Mouse (Mus musculus): ENCODE data around the gene Prcc. TPM values are rescaled to one million over a fixed set of nuclear protein-coding genes. Genes with fewer than 3 reads are reported as not detected.

Gene Prcc
- polyA plus RNA-seq (2012; rRNA removed): 37.4 and 39.5 TPM in 2 replicates

GRCm38 (mm10) chr3:87885281-87886003 is at the start of gene Prcc:
Gene Prcc (minus strand): TSS chr3:87885608.

GRCm38 (mm10) chr3:87930078-87930795 is 44.8 kb upstream of the Prcc start, which contains the start of the genes Isg20l2 and Rrnad1:
Gene Isg20l2 (plus strand): TSS chr3:87930314.
Gene Rrnad1 (minus strand): TSS chr3:87930717.

GRCm38 (mm10) chr3:87919336-87920108 is 34.1 kb upstream of the Prcc start, which contains the start of gene Mrpl24:
Gene Mrpl24 (plus strand): TSS chr3:87919506.

GRCm38 (mm10) chr3:87905880-87906485 is 20.6 kb upstream of the Prcc start, which contains the start of gene Hdgf:
Gene Hdgf (plus strand): TSS chr3:87906321.

GRCm38 (mm10) chr3:87846650-87847110 is 38.7 kb downstream of the Prcc start, which contains the start of gene Sh2d2a:
Gene Sh2d2a (plus strand): TSS chr3:87846755.

GRCm38 (mm10) chr3:87824206-87824605 is 61.2 kb downstream of the Prcc start, which contains the start of gene Pear1:
Gene Pear1 (minus strand): TSS chr3:87824306.

Other genes with a start within 250 kb of the Prcc start
- 9.1 and 10.7 TPM in 2 replicates for gene Lrrc71, start 137.0 kb downstream of the Prcc start, polyA plus RNA-seq (2012; rRNA removed)
- 4.4 and 5.1 TPM in 2 replicates for gene Ntrk1, start 90.4 kb downstream of the Prcc start, polyA plus RNA-seq (2012; rRNA removed)
- gene Insrr, start 88.7 kb downstream of the Prcc start, polyA plus RNA-seq (2012; rRNA removed): 0.51 and 0.78 TPM in 2 replicates
- gene Pear1, start 61.3 kb downstream of the Prcc start, polyA plus RNA-seq (2012; rRNA removed): 123 and 134 TPM in 2 replicates
- 0.92 and 1.1 TPM in 2 replicates for gene Sh2d2a, start 38.9 kb downstream of the Prcc start, polyA plus RNA-seq (2012; rRNA removed)
- 75.4 and 79.0 TPM in 2 replicates for gene Hdgf, start 20.7 kb upstream of the Prcc start, polyA plus RNA-seq (2012; rRNA removed)
- 17.9 and 22.9 TPM in 2 replicates for gene Mrpl24, start 33.9 kb upstream of the Prcc start, polyA plus RNA-seq (2012; rRNA removed)
- 17.2 and 19.6 TPM in 2 replicates for gene Isg20l2, start 44.7 kb upstream of the Prcc start, polyA plus RNA-seq (2012; rRNA removed)
- gene Rrnad1, start 45.1 kb upstream of the Prcc start, polyA plus RNA-seq (2012; rRNA removed): 54.9 and 58.7 TPM in 2 replicates
- gene Crabp2, start 63.1 kb upstream of the Prcc start, polyA plus RNA-seq (2012; rRNA removed): 12.1 and 24.3 TPM in 2 replicates
- 6.6 and 11.3 TPM in 2 replicates for gene Nes, start 85.5 kb upstream of the Prcc start, polyA plus RNA-seq (2012; rRNA removed)
- gene Bcan, start 114.6 kb upstream of the Prcc start, polyA plus RNA-seq (2012; rRNA removed): 41.0 and 47.3 TPM in 2 replicates
- 0.12 and 1.2 TPM in 2 replicates for gene Hapln2, start 142.0 kb upstream of the Prcc start, polyA plus RNA-seq (2012; rRNA removed)
- gene Gpatch4, start 157.5 kb upstream of the Prcc start, polyA plus RNA-seq (2012; rRNA removed): 9.4 and 11.5 TPM in 2 replicates
- gene Naxe, start 172.9 kb upstream of the Prcc start, polyA plus RNA-seq (2012; rRNA removed): 72.2 and 92.5 TPM in 2 replicates
- not detected in 2 replicates for gene Ttc24, start 192.7 kb upstream of the Prcc start, polyA plus RNA-seq (2012; rRNA removed)
- gene Iqgap3, start 196.4 kb upstream of the Prcc start, polyA plus RNA-seq (2012; rRNA removed): 13.1 and 15.0 TPM in 2 replicates

Data from ovary, adult 2 months (tissue).